8 mouse cellular contexts compared by ENCODE assay signal in the genomic region with DNA sequence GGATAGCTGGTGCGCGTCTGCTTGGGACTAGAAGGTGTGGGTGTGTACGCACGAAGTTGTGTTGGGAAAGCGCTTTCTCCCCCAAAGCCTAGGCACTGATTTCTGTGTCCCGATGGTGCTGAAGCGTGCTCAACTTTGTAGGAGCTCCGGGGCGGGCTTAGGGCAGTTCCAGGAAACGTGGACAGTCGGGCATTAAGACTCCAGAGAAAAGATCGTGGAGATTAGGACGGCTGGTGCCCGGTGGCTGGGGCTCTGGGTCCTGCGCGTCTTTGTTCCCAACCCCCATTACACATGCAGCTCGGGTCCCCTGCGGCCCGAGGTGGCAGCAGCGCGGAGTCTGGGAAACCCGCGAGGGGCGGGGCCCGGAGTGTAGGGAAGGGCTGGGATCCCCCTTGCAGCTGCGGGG. TPM values are rescaled to one million over a fixed set of nuclear protein-coding genes. Genes with fewer than 3 reads are reported as not detected.
DNase-seq lines count a peak whose midpoint lies in the region; ATAC-seq and TF ChIP-seq lines count a peak whose summit lies in the region.

No protein-coding gene starts in this region.

- TF ChIP-seq CTCF in small intestine, adult 2 months (IDR thresholded peaks at IDR 0.05; ENCODE audit: extremely low read depth, insufficient read length, insufficient replicate concordance, low read depth, low read length): no peak

- intact Hi-C loops in heart, postnatal 36 days (cut with DNase I): loop anchor here (2.0 kb wide), 2 partner anchors 28 to 46 kb away; partner anchors contain the start of gene Xylb

- TF ChIP-seq POLR2A in small intestine, adult 2 months (IDR thresholded peaks at IDR 0.05; ENCODE audit: low read depth, low read length): no peak

- H3K4me2 ChIP-seq in embryonic facial prominence, embryonic 14.5 days (ENCODE audit: low read depth, low read length): peak overlapping the region; percentile 98

- under 1% methylated on average over 22 of the region's 26 CpGs for WGBS in embryonic facial prominence, embryonic 14.5 days
- WGBS in small intestine, adult 2 months: under 1% methylated on average over 26 of the region's 26 CpGs

- peaks cover 6 to 14% of the 10 kb centered on the region in 2 experiments; a peak in 3 of 4 replicates for H3K4me1 ChIP-seq in ES-E14 (ENCODE audit: control insufficient read depth in 2 of 2, insufficient read depth in 2 of 2, low read length in 2 of 2, poor library complexity in 1 of 2)
- H3K4me1 ChIP-seq in embryonic facial prominence, embryonic 14.5 days (ENCODE audit: control insufficient read depth, insufficient read depth, low read length): peaks cover 13% of the 10 kb centered on the region; the same call in 1 of the 2 replicates
- peaks cover 10% of the 10 kb centered on the region for H3K4me1 ChIP-seq in small intestine, adult 2 months (ENCODE audit: control insufficient read depth, insufficient read depth, insufficient read length, low read length)

- peak overlapping the region; percentile 98 for H3K9ac ChIP-seq in ES-E14 (ENCODE audit: insufficient read depth, low read depth, low read length, poor library complexity, severe bottlenecking)
- H3K9ac ChIP-seq in embryonic facial prominence, embryonic 14.5 days (ENCODE audit: low read depth, low read length): peak overlapping the region; percentile 98

- no peaks in the 10 kb centered on the region for H3K27me3 ChIP-seq in embryonic facial prominence, embryonic 14.5 days (replicated peaks; ENCODE audit: control insufficient read depth, insufficient read depth, low read length)
- no peaks in the 10 kb centered on the region for H3K27me3 ChIP-seq in small intestine, adult 2 months (ENCODE audit: control insufficient read depth, insufficient read depth, low read length)

- DNase-seq in ES-E14 (ENCODE audit: low read depth, low spot score): no peak
- DNase-seq in adrenal gland, adult 18-20 months (ENCODE audit: low spot score in 2 of 2): peak; percentile 33 to 39
- DNase-seq in embryonic facial prominence, embryonic 14.5 days (ENCODE audit: low spot score): peak; percentile 82
- DNase-seq in heart, postnatal 36 days: peak; percentile 34 to 45
- peak; percentile 31 to 36 for DNase-seq in layer of hippocampus, postnatal 25 days (ENCODE audit: extremely low spot score in 1 of 2, low spot score in 1 of 2)
- DNase-seq in lung, postnatal 4 days: peak; percentile 35 to 63

- peak overlapping the region; percentile 90 to 97 for H3K4me3 ChIP-seq in ES-E14 (ENCODE audit: insufficient read depth in 1 of 2, low read depth in 1 of 2, low read length in 2 of 2, poor library complexity in 1 of 2, severe bottlenecking in 1 of 2)
- H3K4me3 ChIP-seq in embryonic facial prominence, embryonic 14.5 days (ENCODE audit: low read depth, low read length): peak overlapping the region; percentile 88
- H3K4me3 ChIP-seq in small intestine, adult 2 months (ENCODE audit: low read depth, low read length): peak overlapping the region; percentile 98

- ATAC-seq in embryonic facial prominence, embryonic 14.5 days (ENCODE audit: low read depth): peak; percentile 31; the same call in 1 of the 2 replicates
- no peak for ATAC-seq in activated CD4-positive, CD25-positive, alpha-beta regulatory T cell, adult 4 months

- in situ Hi-C loops in ES-E14 (cut with MboI; ENCODE audit: low sequenced_read_pairs in 2 of 2, unreplicated experiment in 2 of 2): no loop called here

- H3K9me3 ChIP-seq in ES-E14 (ENCODE audit: control insufficient read depth, insufficient read depth, low read depth, low read length): no peaks in the 10 kb centered on the region
- H3K9me3 ChIP-seq in embryonic facial prominence, embryonic 14.5 days (ENCODE audit: control insufficient read depth, low read length): no peaks in the 10 kb centered on the region

- no peak overlapping the region for H3K27ac ChIP-seq in ES-E14 (ENCODE audit: insufficient read depth, low read depth, low read length, poor library complexity, severe bottlenecking)
- H3K27ac ChIP-seq in embryonic facial prominence, embryonic 14.5 days (replicated peaks; ENCODE audit: low read depth, low read length): peak overlapping the region; percentile 98
- no peak overlapping the region for H3K27ac ChIP-seq in small intestine, adult 2 months (ENCODE audit: insufficient read depth, low read depth, low read length)

- H3K36me3 ChIP-seq in ES-E14 (ENCODE audit: control insufficient read depth, insufficient read depth, low read length, poor library complexity, severe bottlenecking): peaks cover 2% of the 10 kb centered on the region
- no peaks in the 10 kb centered on the region for H3K36me3 ChIP-seq in embryonic facial prominence, embryonic 14.5 days (ENCODE audit: control insufficient read depth, insufficient read depth, low read length)
- H3K36me3 ChIP-seq in small intestine, adult 2 months (ENCODE audit: control insufficient read depth, insufficient read depth, low read length): no peaks in the 10 kb centered on the region

TF ChIP-seq in ES-E14, 5 proteins besides CTCF, POLR2A, EP300 and RAD21:
- no peak for TF ChIP-seq ZNF384 (IDR thresholded peaks at IDR 0.05; ENCODE audit: low read depth, low read length)
- TF ChIP-seq HCFC1 (IDR thresholded peaks at IDR 0.05; ENCODE audit: borderline replicate concordance, insufficient read depth, low read length): no peak
- TF ChIP-seq MAFK (IDR thresholded peaks at IDR 0.05; ENCODE audit: insufficient read depth, low read depth, low read length): no peak
- TF ChIP-seq CHD2 (IDR thresholded peaks at IDR 0.05; ENCODE audit: low read depth, low read length): no peak
- no peak for TF ChIP-seq ZC3H11A (IDR thresholded peaks at IDR 0.05; ENCODE audit: borderline replicate concordance, low read depth, low read length)
TF ChIP-seq in ES-E14: peak in this region for 0.

RNA-seq across cellular contexts. Expression of gene Acvr2b, which starts 1.3 kb away (rescaled TPM):
- 29.8 and 57.1 TPM in 2 replicates for total RNA-seq in ES-E14 (2012; rRNA removed)
- total RNA-seq in adrenal gland, adult 18-20 months (2021): 1 to 10 TPM; 4.8 to 5.0 TPM
- 18.1 and 19.4 TPM in 2 replicates for polyA plus RNA-seq in embryonic facial prominence, embryonic 14.5 days (2014; fragmentation: Nextera tagmentation; extraction: Ambion mirVana)
- 1 to 10 TPM; 5.7 to 7.6 TPM for total RNA-seq in heart, postnatal 36 days (2021)
- 10 to 100 TPM; 10.5 to 12.2 TPM for total RNA-seq in layer of hippocampus, postnatal 25 days (2021)
- polyA plus RNA-seq in small intestine, adult 2 months (2012; rRNA removed): 2.3 and 5.9 TPM in 2 replicates
- not detected for polyA plus RNA-seq in activated CD4-positive, CD25-positive, alpha-beta regulatory T cell, adult 4 months (2017; shearing (Covaris generic))

RNA-seq across cellular contexts. Expression of gene Slc22a14, which starts 37.9 kb away (rescaled TPM):
- 0.45 and 1.1 TPM in 2 replicates for total RNA-seq in ES-E14 (2012; rRNA removed)
- not detected for total RNA-seq in adrenal gland, adult 18-20 months (2021)
- polyA plus RNA-seq in embryonic facial prominence, embryonic 14.5 days (2014; fragmentation: Nextera tagmentation; extraction: Ambion mirVana): 0.26 TPM in 1 of 2 replicates, not detected in the other
- total RNA-seq in heart, postnatal 36 days (2021): under 1 TPM in 1 of 2 experiments, not detected in 1; 0.19 TPM
- not detected for total RNA-seq in layer of hippocampus, postnatal 25 days (2021)
- polyA plus RNA-seq in small intestine, adult 2 months (2012; rRNA removed): not detected in 2 replicates
- not detected for polyA plus RNA-seq in activated CD4-positive, CD25-positive, alpha-beta regulatory T cell, adult 4 months (2017; shearing (Covaris generic))

RNA-seq across cellular contexts. Expression of gene Exog, which starts 41.5 kb away (rescaled TPM):
- total RNA-seq in ES-E14 (2012; rRNA removed): 9.3 and 11.9 TPM in 2 replicates
- total RNA-seq in adrenal gland, adult 18-20 months (2021): 1 to 10 TPM; 2.9 to 4.0 TPM
- 22.5 and 26.4 TPM in 2 replicates for polyA plus RNA-seq in embryonic facial prominence, embryonic 14.5 days (2014; fragmentation: Nextera tagmentation; extraction: Ambion mirVana)
- total RNA-seq in heart, postnatal 36 days (2021): 1 to 10 TPM; 2.4 to 2.5 TPM
- total RNA-seq in layer of hippocampus, postnatal 25 days (2021): 10 to 100 TPM; 18.9 to 21.0 TPM
- 0.91 and 1.1 TPM in 2 replicates for polyA plus RNA-seq in small intestine, adult 2 months (2012; rRNA removed)
- 10 to 100 TPM in 1 of 2 experiments, 1 to 10 TPM in 1; 8.6 to 10.5 TPM for polyA plus RNA-seq in activated CD4-positive, CD25-positive, alpha-beta regulatory T cell, adult 4 months (2017; shearing (Covaris generic))

RNA-seq across cellular contexts. Expression of gene Xylb, which starts 46.1 kb away (rescaled TPM):
- total RNA-seq in ES-E14 (2012; rRNA removed): 3.7 and 6.7 TPM in 2 replicates
- 1 to 10 TPM; 1.1 TPM for total RNA-seq in adrenal gland, adult 18-20 months (2021)
- 4.8 and 5.0 TPM in 2 replicates for polyA plus RNA-seq in embryonic facial prominence, embryonic 14.5 days (2014; fragmentation: Nextera tagmentation; extraction: Ambion mirVana)
- total RNA-seq in heart, postnatal 36 days (2021): under 1 TPM; 0.22 TPM
- 1 to 10 TPM; 3.3 to 5.0 TPM for total RNA-seq in layer of hippocampus, postnatal 25 days (2021)
- 8.0 and 8.9 TPM in 2 replicates for polyA plus RNA-seq in small intestine, adult 2 months (2012; rRNA removed)
- under 1 TPM; 0.36 TPM for polyA plus RNA-seq in activated CD4-positive, CD25-positive, alpha-beta regulatory T cell, adult 4 months (2017; shearing (Covaris generic))
